Mouse (Mus musculus) liver, embryonic 14.5 days (tissue): ENCODE data around the gene Prkar2b. TPM values are rescaled to one million over a fixed set of nuclear protein-coding genes. Genes with fewer than 3 reads are reported as not detected.

ENCODE experiments used
- ATAC-seq: fragments of 200-750 bp; cut with Nextera tagmentation; 2 replicates; pipeline ENCODE4 v1.8.0; 2017; ENCODE audit warnings: moderate number of reproducible peaks, mild to moderate bottlenecking, moderate library complexity; ENCODE audit not compliant: insufficient read depth
- DNase-seq, 3 experiments: peaks; one replicate each; pipeline ENCODE4 v3.0.0-alpha.2; 2012 to 2013; ENCODE audit warnings: low read depth in 3 of 3, low spot score in 3 of 3
- H3K27ac ChIP-seq: fragments of 300-500 bp; sonication (generic); 2 replicates; pipeline ENCODE4 v1.5.1; 2014; ENCODE audit warnings: moderate library complexity, mild to moderate bottlenecking, control low read depth, inconsistent platforms
- H3K27me3 ChIP-seq: fragments of 300-500 bp; sonication (generic); 2 replicates; pipeline ENCODE4 v1.6.1; 2014; ENCODE audit warnings: mild to moderate bottlenecking, low read length, moderate library complexity; ENCODE audit not compliant: control insufficient read depth, insufficient read depth
- H3K36me3 ChIP-seq: fragments of 300-500 bp; sonication (generic); replicated peaks from 2 replicates; pipeline ENCODE4 v1.6.1; 2014; ENCODE audit warnings: low read depth; ENCODE audit not compliant: control insufficient read depth, insufficient read depth
- H3K4me1 ChIP-seq, 2 experiments: fragments of 200-500 bp in 1 of 2; fragments of 300-500 bp in 1 of 2; sonication (generic) in 1 of 2; replicated peaks; 2 replicates each; pipeline ENCODE4 v1.6.1; 2012 to 2014; ENCODE audit warnings: antibody characterized with exemption in 1 of 2, inconsistent platforms in 1 of 2, low read length in 1 of 2; ENCODE audit not compliant: control insufficient read depth in 2 of 2, insufficient read depth in 2 of 2
- H3K4me2 ChIP-seq: fragments of 300-500 bp; sonication (generic); 2 replicates; pipeline ENCODE4 v1.6.1; 2014; ENCODE audit warnings: low read depth, mild to moderate bottlenecking, control low read depth, moderate library complexity
- H3K4me3 ChIP-seq, 2 experiments: fragments of 200-500 bp in 1 of 2; fragments of 300-500 bp in 1 of 2; sonication (generic) in 1 of 2; 2 replicates each; pipeline ENCODE4 v1.5.1; 2012 to 2014; ENCODE audit warnings: low read depth in 2 of 2, low read length in 2 of 2, mild to moderate bottlenecking in 2 of 2, control low read depth in 1 of 2, inconsistent platforms in 1 of 2, moderate library complexity in 1 of 2; ENCODE audit not compliant: insufficient read depth in 1 of 2
- H3K9ac ChIP-seq: fragments of 300-500 bp; sonication (generic); replicated peaks from 2 replicates; pipeline ENCODE4 v1.6.1; 2014; ENCODE audit warnings: mild to moderate bottlenecking, control low read depth, moderate library complexity
- H3K9me3 ChIP-seq: fragments of 300-500 bp; sonication (generic); 2 replicates; pipeline ENCODE4 v1.6.1; 2016; ENCODE audit warnings: low read length, mixed read lengths; ENCODE audit not compliant: control insufficient read depth
- CTCF ChIP-seq: IDR thresholded peaks from 2 replicates; pipeline ENCODE4 v1.5.1; 2016; ENCODE audit warnings: antibody characterized with exemption, low read depth, control low read depth
- EP300 ChIP-seq: IDR thresholded peaks from 2 replicates; pipeline ENCODE4 v1.6.1; 2016; ENCODE audit warnings: antibody characterized with exemption, low read depth
- WGBS: fragments of 180-500 bp; shearing (Covaris S2); extraction: QIAGEN DNeasy Blood & Tissue Kit; methylation state at CpG from one replicate; pipeline ENCODE4 v1.1.7; 2014; ENCODE audit not compliant: insufficient replicate concordance; 5-methylcytosine and 5-hydroxymethylcytosine counted together
- polyA plus RNA-seq, 2 experiments: library from polyadenylated mRNA; depleted of rRNA in 1 of 2; stranded (reverse) in 1 of 2; unstranded in 1 of 2; fragments of >200 nt; fragmentation: Nextera tagmentation in 1 of 2; extraction: Ambion mirVana in 1 of 2; gene quantifications; 2 replicates each; pipeline versions ENCODE4 v1.2.1 to v1.2.3; 2012 to 2014

Prkar2b gene
- polyA plus RNA-seq, 2 experiments = 41.3 to 89.6 TPM

DNA sequence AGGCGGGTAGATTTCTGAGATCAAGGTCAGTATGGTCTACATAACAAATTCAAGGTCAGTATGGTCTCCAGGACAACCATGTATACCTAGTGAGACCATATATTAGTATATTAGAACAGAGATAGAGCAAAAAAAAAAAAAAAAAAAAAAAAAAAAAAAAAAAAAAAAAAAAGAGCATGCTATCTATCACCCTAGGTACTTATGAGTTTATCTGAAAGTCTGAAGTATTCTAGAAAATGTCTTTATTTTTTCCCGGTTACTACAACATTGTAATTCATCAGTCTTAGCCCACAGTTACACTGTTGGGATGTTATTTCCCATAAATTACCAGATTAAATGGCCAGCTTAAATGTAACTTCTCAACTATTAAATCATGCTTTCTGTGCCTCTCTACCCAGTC, 116.7 kb downstream of the Prkar2b start:
- 66% methylated on average over 2 of the region's 2 CpGs for WGBS
- Histone ChIP-seq H3K27ac (no peak overlapping the region), H3K4me1 (peaks cover 20 to 27% of the 10 kb centered on the region in 2 experiments), H3K4me3 (no peak overlapping the region), H3K9ac (no peak overlapping the region), H3K4me2 (no peak overlapping the region; the same call in 1 of the 2 replicates), H3K9me3 (no peaks in the 10 kb centered on the region), H3K36me3 (peaks cover 23% of the 10 kb centered on the region), H3K27me3 (no peaks in the 10 kb centered on the region)
- DNase-seq (no peak), ATAC-seq (no peak)
- TF ChIP-seq CTCF (no peak), EP300 (no peak)

DNA sequence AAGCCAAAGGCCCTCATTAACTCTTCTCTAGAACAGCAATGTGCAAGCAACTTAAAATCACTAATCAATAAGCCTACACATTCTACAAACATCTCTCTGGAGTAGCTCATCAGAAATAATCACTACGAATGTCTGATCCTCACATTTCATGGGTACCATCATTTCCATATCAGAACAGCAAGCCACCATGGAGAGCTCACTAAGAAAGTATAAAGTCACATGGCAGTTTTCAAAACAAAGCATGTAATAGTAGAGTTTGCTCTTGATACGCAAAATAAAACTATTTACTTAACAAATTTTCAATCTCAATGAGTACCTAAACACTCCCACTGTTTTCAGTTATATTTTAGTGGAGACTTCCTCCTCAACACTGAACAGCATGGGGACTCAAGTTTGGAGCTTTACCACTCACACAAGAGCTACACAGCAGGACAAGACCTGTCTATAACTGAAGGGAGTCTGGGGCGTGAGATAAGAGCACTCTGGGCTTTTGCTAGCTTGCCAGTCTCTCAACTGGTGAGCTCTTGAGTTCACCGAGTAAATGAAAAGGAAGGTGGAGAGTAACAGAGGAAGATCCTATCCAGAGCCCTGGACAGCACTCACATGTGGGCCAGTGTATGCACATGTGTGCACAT, 118.0 kb downstream of the Prkar2b start:
- Histone ChIP-seq H3K4me1 (peaks cover 20 to 27% of the 10 kb centered on the region in 2 experiments), H3K4me2 (peak overlapping the region; percentile 38), H3K27ac (peak overlapping the region; percentile 67), H3K27me3 (no peaks in the 10 kb centered on the region), H3K4me3 (no peak overlapping the region), H3K9me3 (no peaks in the 10 kb centered on the region), H3K36me3 (peaks cover 34% of the 10 kb centered on the region), H3K9ac (peak overlapping the region; percentile 16)
- TF ChIP-seq EP300 (peak; percentile 84), CTCF (no peak)
- peak; percentile 52 to 63 (median 52) for DNase-seq
- 31% methylated on average over 4 of the region's 4 CpGs for WGBS
- ATAC-seq = peak; percentile 92

DNA sequence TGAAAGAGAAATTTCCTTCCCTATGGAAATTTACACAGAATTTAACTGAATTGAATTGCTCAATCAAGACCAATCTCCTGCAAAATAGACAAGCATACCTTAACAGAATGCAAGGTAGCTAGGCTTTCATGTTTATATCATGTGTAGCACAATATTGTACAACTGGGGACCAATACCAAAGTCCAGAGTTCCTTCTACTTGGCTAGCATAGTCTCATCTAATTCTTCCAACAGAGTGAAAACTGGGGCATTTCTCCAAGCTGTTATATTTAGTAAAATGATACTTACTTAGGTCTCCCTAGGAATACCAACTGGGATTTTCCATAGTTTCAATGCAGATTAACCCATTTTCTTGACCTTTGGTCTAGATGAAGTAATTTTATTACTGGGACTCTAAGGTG, 122.1 kb downstream of the Prkar2b start:
- Histone ChIP-seq H3K27me3 (no peaks in the 10 kb centered on the region), H3K36me3 (peaks cover 64% of the 10 kb centered on the region), H3K4me2 (no peak overlapping the region), H3K27ac (no peak overlapping the region), H3K9me3 (no peaks in the 10 kb centered on the region), H3K9ac (no peak overlapping the region), H3K4me3 (no peak overlapping the region), H3K4me1 (peaks cover 14 to 15% of the 10 kb centered on the region in 2 experiments)
- no peak for ATAC-seq
- DNase-seq = no peak
- TF ChIP-seq CTCF = no peak
- TF ChIP-seq EP300 = no peak

DNA sequence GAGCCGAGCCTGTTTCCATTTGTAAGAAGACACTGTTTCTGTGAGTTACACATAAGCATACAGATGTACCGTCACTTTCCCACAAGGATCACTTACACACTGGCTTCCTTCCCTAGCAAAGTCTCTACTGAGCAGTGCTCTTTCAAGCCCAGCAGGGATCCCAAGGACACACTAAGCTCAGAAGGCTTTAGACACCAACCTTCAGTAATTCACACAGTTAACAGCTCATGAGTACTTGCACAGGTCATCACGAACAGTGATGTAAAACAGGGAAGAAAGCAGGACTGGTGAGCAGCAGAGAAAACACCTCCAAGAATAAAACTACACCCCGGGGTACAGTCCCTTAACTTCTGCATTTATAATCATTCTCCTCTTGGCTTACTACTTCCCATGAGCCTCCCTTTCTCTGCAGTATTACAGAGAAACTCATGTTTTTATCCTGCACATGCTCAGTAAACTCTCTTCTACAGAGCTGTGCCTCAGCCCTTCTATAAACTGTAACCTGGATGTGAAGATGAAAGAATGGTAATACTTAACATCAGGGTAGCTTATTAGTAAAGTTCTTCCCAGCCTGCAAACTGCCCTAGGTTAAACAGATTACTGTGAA, 122.6 kb downstream of the Prkar2b start:
- DNase-seq (no peak), ATAC-seq (no peak)
- WGBS = 83% methylated on average over 4 of the region's 4 CpGs
- Histone ChIP-seq H3K9me3 (no peaks in the 10 kb centered on the region), H3K36me3 (peaks cover 63% of the 10 kb centered on the region), H3K4me2 (no peak overlapping the region), H3K27ac (no peak overlapping the region), H3K4me3 (no peak overlapping the region), H3K9ac (no peak overlapping the region), H3K27me3 (no peaks in the 10 kb centered on the region), H3K4me1 (peaks cover 9 to 10% of the 10 kb centered on the region in 2 experiments)
- TF ChIP-seq EP300 = no peak
- no peak for TF ChIP-seq CTCF

DNA sequence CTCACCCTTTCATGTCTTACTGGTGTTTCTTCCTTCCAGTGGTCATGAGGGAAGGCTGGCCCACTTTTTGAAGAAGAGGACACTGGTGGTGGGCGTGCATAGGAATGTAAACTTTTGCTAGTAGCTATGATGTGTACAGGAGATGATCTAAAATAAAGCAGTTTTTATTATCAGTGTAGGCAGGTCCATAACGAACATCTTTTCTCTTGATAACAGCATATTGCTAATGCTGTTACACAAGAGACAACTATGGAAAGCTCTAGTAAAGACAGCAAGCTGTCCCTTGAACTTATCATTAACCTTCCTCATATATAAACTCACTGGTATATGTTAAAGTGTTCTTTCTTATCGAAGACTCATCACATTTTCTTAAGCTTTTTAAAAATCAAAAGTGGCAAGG, 123.5 kb downstream of the Prkar2b start:
- H3K36me3 ChIP-seq = peaks cover 66% of the 10 kb centered on the region
- H3K27ac ChIP-seq = no peak overlapping the region
- no peak overlapping the region for H3K9ac ChIP-seq
- ATAC-seq = no peak
- no peaks in the 10 kb centered on the region for H3K27me3 ChIP-seq
- WGBS = 38% methylated on average over 3 of the region's 3 CpGs
- no peak for DNase-seq
- no peak overlapping the region for H3K4me2 ChIP-seq
- H3K4me1 ChIP-seq = peaks cover 0 to 2% of the 10 kb centered on the region in 2 experiments; a peak in 3 of 4 replicates
- TF ChIP-seq EP300 = peak; percentile 64
- TF ChIP-seq CTCF = no peak
- no peak overlapping the region for H3K4me3 ChIP-seq
- no peaks in the 10 kb centered on the region for H3K9me3 ChIP-seq
